Mouse (Mus musculus): Measurements from ENCODE around the gene Crim1. TPM values are rescaled to one million over a fixed set of nuclear protein-coding genes. Genes with fewer than 3 reads are reported as not detected.

The Crim1 gene
- 3.2 and 6.9 TPM in 2 replicates for polyA plus RNA-seq (2012; ENCODE audit: insufficient read depth, low replicate concordance)

DNA sequence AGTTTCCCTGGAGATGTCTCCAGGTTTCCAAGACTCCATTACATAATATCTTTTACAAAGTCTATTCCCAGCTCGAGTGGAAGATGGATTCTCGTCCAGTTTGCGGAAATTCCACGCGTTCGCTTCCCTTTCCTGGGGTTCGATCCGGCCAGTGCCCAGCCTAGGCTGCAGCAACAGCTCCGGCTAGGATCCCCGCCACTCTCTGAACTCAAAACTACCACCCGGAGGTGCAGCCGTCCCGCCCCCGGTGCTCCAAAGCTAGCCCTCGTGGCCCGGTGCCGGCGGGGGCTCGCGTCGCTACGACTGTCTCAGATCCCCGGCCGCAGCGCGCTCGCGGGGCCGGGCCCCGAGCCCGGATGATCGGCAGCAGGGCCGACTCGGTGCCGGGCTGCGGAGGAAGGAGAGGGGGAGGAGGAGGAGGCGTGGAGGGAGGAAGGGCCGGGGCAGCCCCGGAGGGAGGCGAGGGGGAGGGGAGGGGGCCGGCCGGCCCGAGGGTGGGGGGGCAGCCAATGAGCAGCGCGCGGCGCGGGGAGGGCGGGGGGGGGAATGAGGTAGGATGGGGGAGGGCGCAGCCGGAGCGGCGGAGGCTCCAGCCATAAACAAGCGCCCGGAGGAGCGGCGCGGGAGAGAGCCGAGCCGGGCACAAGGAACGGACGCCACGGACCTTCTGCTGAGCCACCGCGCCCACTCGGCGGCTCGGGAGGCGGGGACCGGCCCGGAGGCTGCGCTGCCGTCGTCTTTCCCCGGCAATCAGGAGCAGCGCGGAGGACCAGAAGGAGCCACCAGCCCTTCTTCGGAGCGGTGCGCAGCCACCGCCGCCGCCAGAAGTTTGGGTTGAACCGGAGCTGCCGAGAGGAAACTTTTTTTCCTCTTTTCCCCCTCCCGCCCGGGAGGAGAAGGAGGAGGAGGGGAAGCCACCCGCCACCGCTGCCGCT lies at the start of gene Crim1:
Gene Crim1, plus strand, starts transcription at position 623 of the 935 bp plus-strand sequence.
- Histone ChIP-seq H3K27me3 (replicated peaks) (peaks cover 23% of the 10 kb centered on the region), H3K4me3 (replicated peaks) (peak within 1 kb of the TSS; percentile 95), H3K9me3 (no peaks in the 10 kb centered on the region), H3K4me1 (peaks cover 53% of the 10 kb centered on the region), H3K36me3 (replicated peaks; ENCODE audit: low read length) (no peaks in the 10 kb centered on the region)
- no peak for TF ChIP-seq FLI1 (IDR thresholded peaks at IDR 0.05; ENCODE audit: low read length)

DNA sequence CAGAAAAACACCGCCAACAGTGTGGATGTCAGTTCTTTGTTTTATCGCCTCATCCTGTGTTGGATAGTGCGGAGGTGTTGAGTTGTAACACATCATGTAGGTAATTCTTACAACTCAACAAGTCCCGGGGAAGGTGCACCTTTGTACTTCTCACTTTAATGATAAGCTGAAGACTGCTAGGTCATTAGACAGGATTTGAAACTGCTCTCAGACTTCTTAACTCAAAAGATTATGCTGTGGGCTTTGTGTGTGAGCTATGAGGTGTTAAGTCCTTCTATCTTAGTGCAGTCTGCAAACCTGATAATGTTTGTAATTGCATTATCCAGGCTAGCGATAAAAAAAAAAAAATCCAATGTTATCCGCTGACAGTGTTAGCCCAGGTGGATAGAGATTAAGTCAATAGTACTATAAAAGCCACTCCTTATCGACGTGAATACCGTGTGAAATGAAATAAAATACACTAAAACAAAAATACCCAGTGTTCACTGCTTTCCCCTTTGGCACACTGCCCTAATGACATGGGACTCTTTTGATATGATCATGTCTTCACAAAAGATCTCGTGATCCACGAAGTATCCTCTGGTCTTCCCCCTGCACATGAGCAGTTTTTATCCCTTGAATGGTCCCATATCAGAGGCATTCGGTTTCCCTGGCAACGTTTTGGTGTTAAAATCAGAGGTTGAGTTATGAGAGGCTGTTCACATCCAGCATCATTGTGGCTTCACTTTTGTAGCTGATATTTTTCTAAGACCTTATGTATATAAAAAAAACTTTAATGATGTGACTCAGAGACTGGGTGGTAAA lies 48.4 kb upstream of the Crim1 start:
- Histone ChIP-seq H3K4me3 (replicated peaks) (no peak overlapping the region), H3K36me3 (replicated peaks; ENCODE audit: low read length) (no peaks in the 10 kb centered on the region), H3K9me3 (no peaks in the 10 kb centered on the region), H3K4me1 (no peaks in the 10 kb centered on the region), H3K27me3 (replicated peaks) (no peaks in the 10 kb centered on the region)
- TF ChIP-seq GATA1 (IDR thresholded peaks at IDR 0.05; ENCODE audit: borderline replicate concordance, low read length) = no peak
- TF ChIP-seq FLI1 (IDR thresholded peaks at IDR 0.05; ENCODE audit: low read length) = no peak

DNA sequence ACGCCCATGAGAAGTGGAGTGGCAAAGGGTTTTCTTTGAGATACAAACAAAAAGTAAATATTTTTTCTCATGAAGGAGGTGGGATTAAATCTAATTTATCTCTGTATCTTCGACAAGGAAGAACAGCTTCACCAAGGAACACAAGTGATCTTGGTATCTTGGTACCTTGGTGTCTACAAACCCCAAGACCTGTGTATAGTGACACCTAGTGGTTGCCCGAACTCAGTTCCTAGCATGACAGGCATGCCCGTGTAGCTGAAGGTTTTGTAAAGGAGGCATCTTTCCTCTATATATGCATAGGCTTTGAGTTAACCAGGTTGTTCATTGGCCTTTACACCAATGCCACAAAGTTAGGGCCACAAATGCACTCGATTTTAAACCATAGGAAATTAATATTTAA lies 36.8 kb upstream of the Crim1 start:
- no peaks in the 10 kb centered on the region for H3K36me3 ChIP-seq (replicated peaks; ENCODE audit: low read length)
- no peak overlapping the region for H3K4me3 ChIP-seq (replicated peaks)
- H3K9me3 ChIP-seq = 0 out of 2 replicates have a peak, but pooled peaks cover 2% of the 10 kb centered on the region
- no peaks in the 10 kb centered on the region for H3K27me3 ChIP-seq (replicated peaks)
- no peak for TF ChIP-seq FLI1 (IDR thresholded peaks at IDR 0.05; ENCODE audit: low read length)
- TF ChIP-seq GATA1 (IDR thresholded peaks at IDR 0.05; ENCODE audit: borderline replicate concordance, low read length) = no peak
- no peaks in the 10 kb centered on the region; the same call in 1 of the 2 replicates for H3K4me1 ChIP-seq

DNA sequence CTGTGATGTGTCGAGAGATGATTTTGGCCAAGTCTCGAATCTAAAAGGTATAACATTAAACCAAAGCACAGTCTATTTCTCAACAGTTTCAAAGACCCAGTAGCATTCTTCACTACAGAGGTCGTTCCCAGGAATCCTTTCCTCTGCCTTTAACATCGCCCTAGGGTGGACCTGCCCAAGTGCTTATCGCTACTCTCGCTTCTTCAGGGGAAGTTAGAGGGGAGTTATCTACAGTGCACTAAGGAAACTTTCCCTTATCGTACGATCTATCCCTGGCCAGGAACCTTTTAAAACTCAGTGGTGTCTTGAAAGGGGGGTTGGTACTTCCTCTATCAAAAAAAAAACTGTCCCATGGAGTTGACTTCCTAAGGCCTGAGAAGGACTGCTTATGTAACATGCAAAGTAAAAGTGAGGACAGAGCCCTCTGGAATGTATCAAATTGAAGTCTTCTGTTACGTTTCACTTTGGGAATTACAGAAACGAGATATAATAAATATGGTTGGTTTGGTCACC lies 36.3 kb upstream of the Crim1 start:
- Histone ChIP-seq H3K4me1 (no peaks in the 10 kb centered on the region; the same call in 1 of the 2 replicates), H3K27me3 (replicated peaks) (no peaks in the 10 kb centered on the region), H3K9me3 (no peaks in the 10 kb centered on the region), H3K36me3 (replicated peaks; ENCODE audit: low read length) (no peaks in the 10 kb centered on the region), H3K4me3 (replicated peaks) (no peak overlapping the region)
- TF ChIP-seq FLI1 (IDR thresholded peaks at IDR 0.05; ENCODE audit: low read length) (no peak), GATA1 (IDR thresholded peaks at IDR 0.05; ENCODE audit: borderline replicate concordance, low read length) (no peak)

DNA sequence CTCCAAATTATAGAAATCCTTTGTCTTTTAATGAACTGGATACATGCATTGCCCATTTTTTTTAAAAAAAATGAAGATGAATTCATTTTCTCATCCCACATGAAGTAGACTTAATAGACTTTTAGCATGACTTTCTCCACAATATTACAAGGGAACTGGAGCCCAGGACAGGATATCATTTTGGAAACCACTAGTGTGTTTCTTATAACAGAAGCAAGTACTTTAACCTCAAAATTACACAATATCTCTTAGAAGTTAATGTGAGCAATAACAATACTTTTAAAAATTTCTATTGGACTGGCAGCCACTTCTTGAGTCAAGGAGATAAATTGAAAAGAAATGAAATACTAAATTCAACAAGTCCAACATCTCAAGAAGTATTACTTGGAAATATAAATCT lies 34.2 kb upstream of the Crim1 start:
- Histone ChIP-seq H3K4me1 (no peaks in the 10 kb centered on the region; the same call in 1 of the 2 replicates), H3K4me3 (replicated peaks) (no peak overlapping the region), H3K27me3 (replicated peaks) (no peaks in the 10 kb centered on the region), H3K36me3 (replicated peaks; ENCODE audit: low read length) (no peaks in the 10 kb centered on the region), H3K9me3 (no peaks in the 10 kb centered on the region)
- no peak for TF ChIP-seq GATA1 (IDR thresholded peaks at IDR 0.05; ENCODE audit: borderline replicate concordance, low read length)
- no peak for TF ChIP-seq FLI1 (IDR thresholded peaks at IDR 0.05; ENCODE audit: low read length)

DNA sequence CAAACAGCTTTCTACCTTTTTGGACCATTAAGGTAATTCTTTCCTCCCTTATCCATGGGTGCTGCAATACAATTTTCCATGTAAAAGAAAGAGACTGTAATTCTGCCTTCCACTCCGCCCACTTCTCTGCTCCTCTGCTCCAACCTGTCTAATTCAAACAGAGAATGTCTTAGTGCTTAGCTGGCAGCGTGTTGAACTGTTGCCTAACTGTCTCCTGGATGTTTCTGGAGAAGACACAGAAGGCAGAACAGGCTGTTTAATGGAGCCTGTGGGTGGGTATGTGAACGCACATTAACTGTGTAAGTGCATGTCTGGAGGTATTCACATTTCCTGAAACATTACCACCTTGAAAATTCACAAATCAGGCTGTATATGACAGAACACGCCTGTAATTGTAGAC lies 33.5 kb upstream of the Crim1 start:
- no peaks in the 10 kb centered on the region for H3K9me3 ChIP-seq
- TF ChIP-seq GATA1 (IDR thresholded peaks at IDR 0.05; ENCODE audit: borderline replicate concordance, low read length) (no peak), FLI1 (IDR thresholded peaks at IDR 0.05; ENCODE audit: low read length) (no peak)
- H3K4me1 ChIP-seq = no peaks in the 10 kb centered on the region; the same call in 1 of the 2 replicates
- H3K4me3 ChIP-seq (replicated peaks) = no peak overlapping the region
- H3K36me3 ChIP-seq (replicated peaks; ENCODE audit: low read length) = no peaks in the 10 kb centered on the region
- H3K27me3 ChIP-seq (replicated peaks) = no peaks in the 10 kb centered on the region

DNA sequence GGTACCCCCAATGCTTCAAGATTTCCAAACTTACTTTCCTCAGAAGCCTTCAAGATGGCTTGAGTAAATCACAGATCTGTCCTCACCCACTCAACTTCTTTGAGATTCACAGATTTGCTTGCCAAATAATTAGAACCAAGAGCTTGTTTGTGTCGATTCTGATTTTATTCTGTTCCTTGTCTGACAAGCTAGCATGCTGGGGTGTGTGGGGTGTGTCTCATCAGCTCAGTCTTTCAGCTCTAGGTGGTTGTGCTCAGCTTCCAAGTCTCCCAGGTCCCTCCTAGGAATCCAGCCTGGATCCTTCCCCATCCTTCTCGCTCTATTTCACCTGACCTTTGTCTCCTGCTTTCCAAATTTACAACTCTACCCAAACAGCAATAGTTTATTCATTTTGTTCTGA lies 27.7 kb upstream of the Crim1 start:
- no peaks in the 10 kb centered on the region for H3K9me3 ChIP-seq
- no peak for TF ChIP-seq FLI1 (IDR thresholded peaks at IDR 0.05; ENCODE audit: low read length)
- TF ChIP-seq GATA1 (IDR thresholded peaks at IDR 0.05; ENCODE audit: borderline replicate concordance, low read length) = no peak

DNA sequence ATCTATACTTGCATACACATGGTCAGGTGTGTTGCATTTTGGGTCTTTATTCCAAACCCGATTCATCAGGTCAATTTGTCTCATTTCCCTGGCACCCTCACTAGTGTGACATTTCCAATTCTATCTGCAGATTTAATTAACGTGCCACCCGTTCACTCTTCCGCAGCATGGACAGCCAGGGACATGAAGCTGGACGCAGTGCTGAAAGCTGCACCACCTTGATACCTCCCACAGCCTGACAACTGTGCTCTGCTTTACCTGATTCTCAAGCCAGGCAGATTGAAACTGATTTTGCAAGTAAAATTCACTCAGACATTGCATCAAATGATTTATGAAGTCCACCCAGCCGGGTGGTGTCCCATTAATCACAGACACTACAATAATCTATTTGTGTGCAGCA lies 19.3 kb upstream of the Crim1 start:
- Histone ChIP-seq H3K36me3 (replicated peaks; ENCODE audit: low read length) (no peaks in the 10 kb centered on the region), H3K4me1 (no peaks in the 10 kb centered on the region), H3K4me3 (replicated peaks) (no peak overlapping the region), H3K27me3 (replicated peaks) (no peaks in the 10 kb centered on the region), H3K9me3 (no peaks in the 10 kb centered on the region)
- TF ChIP-seq GATA1 (IDR thresholded peaks at IDR 0.05; ENCODE audit: borderline replicate concordance, low read length) = no peak
- TF ChIP-seq FLI1 (IDR thresholded peaks at IDR 0.05; ENCODE audit: low read length) = no peak

More for the DNA sequence above, 27.7 kb upstream of the Crim1 start:
- no peak overlapping the region for H3K4me3 ChIP-seq (replicated peaks)
- no peaks in the 10 kb centered on the region for H3K4me1 ChIP-seq
- H3K27me3 ChIP-seq (replicated peaks) = no peaks in the 10 kb centered on the region
- no peaks in the 10 kb centered on the region for H3K36me3 ChIP-seq (replicated peaks; ENCODE audit: low read length)

DNA sequence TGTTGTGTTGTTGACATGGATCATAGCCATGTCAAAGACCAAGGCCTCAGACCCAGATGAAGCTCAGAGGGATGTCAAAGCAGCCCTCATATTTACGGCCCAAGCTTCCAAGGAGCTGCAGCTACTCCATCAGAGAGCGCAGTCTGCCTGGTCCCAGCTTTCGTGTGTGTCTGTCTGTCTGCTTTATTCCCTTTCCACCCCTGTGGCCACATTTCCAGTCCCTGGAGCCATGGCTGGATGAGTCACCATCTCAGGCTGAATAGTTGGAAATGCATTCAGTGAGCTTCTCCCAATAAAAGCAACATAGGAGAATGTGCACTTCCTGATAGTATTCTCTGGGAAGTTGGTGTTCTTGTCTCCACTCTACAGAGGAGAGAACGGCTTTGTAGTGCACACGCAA lies 3.9 kb upstream of the Crim1 start:
- Histone ChIP-seq H3K9me3 (no peaks in the 10 kb centered on the region), H3K36me3 (replicated peaks; ENCODE audit: low read length) (no peaks in the 10 kb centered on the region), H3K4me1 (peaks cover 29% of the 10 kb centered on the region), H3K4me3 (replicated peaks) (no peak overlapping the region), H3K27me3 (replicated peaks) (peaks cover 19% of the 10 kb centered on the region)
- no peak for TF ChIP-seq GATA1 (IDR thresholded peaks at IDR 0.05; ENCODE audit: borderline replicate concordance, low read length)
- no peak for TF ChIP-seq FLI1 (IDR thresholded peaks at IDR 0.05; ENCODE audit: low read length)
